Mouse (Mus musculus): ENCODE data around the gene Gtf3c5.

Gtf3c5 gene

DNA sequence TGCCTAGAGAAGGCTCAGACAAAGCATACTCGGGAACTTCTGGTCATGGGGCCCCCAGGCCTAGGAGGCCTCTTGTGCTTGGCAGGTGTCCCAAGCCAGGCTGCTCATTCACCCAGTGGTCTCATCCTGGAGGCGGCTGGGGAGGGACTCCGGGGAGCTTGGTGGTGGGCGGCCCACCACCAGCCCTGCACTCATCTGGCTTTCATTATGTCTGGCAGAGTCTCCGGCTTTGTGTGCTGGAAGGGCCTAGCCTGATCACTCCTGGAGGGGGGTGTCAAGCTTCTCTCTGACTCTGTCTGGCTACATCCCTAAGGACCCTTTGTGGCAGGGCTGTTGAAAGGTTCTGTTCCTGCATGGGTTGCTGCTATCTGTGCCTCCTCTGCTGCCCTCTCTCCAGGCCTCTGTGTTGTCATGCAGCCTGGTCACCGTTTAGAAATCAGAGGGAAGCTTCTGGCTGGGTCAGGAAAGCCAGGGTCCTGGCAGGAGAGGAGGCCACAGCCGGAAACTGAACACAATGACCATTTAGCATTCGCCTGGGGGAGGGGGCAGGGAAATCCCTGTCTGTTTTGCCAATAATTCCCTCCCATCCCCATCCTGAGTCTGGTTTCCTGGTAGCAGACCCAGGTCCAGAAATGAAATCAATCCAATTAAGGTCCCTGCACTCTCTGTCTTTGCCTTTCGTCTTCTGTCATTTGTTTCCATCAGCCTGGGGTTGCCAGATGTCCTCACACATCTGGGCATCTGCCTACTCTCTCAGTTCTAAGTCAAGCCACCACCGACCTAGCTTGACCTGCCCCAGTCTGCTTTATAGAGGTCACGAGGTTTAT lies 48.9 kb downstream of the Gtf3c5 start:
- no peak for DNase-seq (ENCODE audit: low spot score)

DNA sequence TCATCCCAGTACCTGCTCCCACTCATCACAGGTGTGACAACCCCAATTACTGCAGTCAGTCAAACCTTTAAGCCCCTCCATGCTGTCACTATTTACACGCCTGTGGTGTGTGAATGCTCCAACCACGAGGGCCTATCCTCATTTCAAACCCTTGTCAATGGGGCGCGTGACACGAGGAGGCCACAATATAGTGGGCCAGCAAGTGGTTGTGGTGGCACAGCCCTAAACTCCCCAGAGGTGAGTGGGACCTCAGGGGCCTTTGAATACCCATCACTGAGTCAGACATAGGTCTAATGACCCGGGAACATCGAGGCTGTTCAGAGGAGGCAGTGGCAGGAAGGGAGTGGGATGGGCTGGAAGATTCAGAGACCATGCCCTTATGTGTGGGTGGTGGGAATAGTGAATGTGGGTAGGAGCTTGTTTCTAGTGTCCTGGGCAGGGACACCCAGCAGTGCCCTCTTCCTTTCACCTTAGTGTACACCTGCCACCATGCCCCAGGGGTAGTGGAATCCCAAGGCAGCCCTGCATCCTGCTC lies 49.6 kb downstream of the Gtf3c5 start:
- no peak for DNase-seq (ENCODE audit: low spot score)

DNA sequence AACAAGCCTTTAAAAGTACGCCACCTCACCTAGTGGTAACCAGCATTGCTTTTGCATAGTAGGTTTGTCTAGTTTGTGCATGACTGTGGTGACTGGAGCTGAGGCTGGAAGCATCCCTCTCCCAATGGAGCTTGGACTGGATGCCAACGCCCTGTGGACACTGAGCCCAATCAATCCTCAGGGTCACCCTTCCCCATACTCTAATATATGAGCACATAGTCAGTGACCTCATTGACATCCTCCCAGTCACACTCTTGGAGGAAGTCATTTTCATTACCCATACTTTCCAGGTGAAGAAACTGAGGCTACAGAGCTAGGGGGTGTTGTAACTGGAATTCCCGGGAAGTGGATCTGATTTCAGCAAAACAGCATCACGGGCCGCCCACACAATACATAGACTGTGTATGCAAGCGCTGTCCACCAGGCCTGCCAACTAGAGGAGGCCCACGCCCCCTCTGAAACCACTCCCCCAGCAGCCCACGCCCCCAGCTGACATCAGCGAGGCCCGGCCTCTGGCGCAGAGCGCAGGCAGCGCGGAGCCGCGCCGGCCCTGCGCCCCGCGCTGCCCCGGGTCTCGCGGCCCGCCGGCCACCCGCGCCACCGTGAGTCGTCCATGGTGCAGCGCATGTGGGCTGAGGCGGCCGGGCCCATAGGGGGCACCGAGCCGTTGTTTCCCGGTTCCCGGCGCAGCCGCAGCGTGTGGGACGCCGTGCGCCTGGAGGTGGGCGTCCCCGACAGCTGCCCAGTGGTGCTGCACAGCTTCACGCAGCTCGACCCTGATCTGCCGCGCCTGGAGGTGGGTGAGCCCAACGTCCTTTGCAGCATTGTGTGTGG lies 50.4 kb downstream of the Gtf3c5 start:
- DNase-seq (ENCODE audit: low spot score), result peak; percentile 86

DNA sequence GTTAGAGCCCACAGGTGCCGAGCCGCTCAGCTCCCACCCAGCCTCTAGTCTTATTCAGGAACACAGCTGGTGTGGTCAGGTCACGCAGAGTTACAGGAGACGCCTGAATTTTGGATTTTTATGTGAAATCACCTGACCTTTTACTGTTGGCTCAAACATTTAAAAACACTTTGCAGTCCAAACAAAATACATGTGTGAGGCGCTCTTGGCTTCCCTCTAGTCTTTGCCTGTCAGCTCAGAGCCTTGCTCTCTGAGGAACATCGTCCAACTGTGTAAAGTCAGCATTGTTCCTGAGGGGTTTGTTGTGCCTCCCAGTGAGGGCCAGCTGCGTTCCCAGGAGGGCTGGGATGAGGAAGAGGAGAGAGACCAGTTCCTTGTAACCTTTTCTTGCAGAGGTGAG lies 53.2 kb downstream of the Gtf3c5 start:
- DNase-seq (ENCODE audit: low spot score), result no peak

DNA sequence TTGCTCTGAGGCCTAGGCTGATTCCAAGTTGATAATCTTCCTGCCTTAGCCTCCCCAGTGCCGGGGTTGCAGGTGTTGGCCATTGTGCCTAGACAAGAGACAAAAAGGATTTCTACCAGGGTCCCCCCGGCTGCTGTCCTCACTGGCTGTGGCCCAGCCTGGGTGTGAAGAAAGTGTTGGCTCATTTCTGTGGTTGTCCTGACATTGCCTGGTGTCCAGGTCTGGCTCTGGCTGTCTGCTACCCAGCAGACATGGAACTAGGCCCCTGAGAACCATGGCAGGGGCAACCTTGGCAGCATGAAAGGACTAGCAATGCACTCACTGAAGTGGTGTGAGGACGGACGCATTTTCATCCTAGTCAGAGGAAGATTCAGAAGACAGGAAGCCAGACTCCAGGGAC lies 53.7 kb downstream of the Gtf3c5 start:
- no peak for DNase-seq (ENCODE audit: low spot score)

DNA sequence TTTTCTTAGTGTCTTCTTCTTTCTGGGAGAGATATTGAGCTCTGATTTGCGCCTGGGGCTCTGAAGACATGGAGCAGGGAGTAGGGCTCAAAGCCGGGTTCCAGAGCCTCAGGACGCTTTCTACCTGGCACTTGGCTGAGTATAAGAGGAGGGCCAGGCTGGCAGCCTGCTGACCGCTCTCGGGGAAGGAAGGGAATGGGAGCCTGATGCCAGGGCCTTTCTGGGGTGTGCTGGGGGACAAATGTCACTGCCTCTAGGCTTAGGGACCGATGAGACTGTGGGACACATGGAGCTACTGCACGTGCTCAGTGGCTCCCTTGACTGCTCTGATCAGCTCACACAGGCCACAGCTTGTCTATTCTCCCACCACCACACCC lies 55.2 kb downstream of the Gtf3c5 start:
- DNase-seq (ENCODE audit: low spot score), result no peak

DNA sequence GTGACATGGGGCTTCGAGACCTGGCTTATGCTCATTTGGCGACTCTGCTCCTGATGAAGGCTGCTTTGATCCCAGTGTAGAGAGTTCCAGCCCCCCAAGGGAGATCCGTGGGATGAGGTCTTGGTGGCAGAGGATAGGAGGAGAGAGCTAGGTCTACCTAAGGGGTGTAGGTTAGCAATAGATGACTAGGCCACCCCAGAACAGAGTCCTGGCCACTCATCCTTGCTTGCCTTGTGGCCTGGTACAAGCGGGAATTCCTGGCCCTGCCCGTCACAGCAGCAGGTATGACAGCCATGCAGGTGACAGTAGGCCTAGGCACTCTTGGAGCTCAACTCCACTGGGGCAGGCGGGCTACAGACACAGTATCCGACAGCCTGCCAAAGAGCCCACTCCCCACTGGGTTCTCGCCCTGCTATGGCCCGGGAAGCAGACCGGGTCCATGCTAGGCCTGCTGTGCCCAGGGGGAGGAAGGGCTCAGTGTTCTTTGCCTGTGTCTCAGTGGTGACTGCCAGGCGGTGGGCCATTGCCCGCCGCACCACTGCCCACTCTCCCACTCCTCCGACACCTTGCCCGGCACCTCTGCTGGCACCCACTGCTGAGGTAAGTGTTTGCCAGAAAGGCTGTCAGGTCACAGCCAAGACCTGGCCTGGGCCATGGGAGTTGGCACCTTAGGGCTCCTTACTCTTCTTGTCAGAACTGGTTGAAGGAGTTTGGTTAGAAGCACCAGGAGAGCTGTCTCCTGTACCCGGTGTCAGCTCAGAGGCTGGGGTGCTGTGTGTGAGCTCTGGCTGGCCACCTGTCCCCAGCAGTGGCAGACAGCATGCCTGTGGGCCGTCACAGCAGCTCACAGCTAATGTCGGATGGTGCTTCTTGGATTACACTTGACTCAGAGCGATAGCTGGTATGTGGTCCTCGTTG lies 55.9 kb downstream of the Gtf3c5 start:
- DNase-seq (ENCODE audit: low spot score), result no peak

DNA sequence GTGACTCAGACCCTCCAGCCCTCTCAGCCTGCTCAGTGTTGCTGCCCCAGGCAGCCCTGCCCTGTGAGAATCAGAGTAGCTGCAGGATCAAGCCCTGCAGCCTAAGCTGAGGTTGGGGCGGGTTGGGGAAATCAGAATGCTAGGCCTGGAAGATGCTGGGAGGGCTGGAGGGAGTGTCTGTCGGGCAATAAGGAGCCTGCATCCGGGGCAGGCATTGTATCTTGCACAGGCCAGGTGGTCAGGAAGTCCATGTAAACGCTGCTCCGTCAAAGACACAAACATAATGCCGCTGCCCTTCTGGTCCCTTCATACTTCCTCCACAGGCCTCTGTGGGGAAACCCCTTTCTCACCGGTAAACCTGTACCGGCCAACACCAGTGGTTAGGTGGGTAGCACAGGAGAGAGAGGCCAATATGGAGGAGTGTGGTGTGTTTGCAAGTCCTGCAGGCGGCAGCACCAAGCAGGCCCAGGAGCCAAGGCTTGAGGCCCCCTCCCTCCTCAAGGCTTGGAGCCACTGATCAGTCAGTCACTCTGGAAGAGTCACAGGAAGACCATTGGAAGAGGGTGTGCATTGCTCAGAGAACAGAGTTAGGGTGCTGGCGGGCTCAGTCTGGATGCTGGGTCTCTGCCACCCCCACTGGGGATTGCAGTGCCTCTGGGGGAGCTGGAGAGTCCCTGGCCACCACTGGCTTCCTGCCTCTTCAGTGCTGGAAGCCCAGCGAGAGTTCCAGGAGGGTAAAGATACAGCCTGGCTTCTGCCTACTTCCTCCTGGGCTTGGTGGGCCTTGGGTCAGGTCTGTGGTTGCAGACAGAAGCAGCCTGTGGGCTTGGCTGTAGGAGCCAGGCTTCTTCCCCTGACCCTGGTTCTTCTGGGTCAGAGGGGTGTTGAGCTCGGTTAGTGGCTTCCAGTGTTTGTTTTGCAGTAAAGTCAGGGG lies 57.3 kb downstream of the Gtf3c5 start:
- no peak for DNase-seq (ENCODE audit: low spot score)

DNA sequence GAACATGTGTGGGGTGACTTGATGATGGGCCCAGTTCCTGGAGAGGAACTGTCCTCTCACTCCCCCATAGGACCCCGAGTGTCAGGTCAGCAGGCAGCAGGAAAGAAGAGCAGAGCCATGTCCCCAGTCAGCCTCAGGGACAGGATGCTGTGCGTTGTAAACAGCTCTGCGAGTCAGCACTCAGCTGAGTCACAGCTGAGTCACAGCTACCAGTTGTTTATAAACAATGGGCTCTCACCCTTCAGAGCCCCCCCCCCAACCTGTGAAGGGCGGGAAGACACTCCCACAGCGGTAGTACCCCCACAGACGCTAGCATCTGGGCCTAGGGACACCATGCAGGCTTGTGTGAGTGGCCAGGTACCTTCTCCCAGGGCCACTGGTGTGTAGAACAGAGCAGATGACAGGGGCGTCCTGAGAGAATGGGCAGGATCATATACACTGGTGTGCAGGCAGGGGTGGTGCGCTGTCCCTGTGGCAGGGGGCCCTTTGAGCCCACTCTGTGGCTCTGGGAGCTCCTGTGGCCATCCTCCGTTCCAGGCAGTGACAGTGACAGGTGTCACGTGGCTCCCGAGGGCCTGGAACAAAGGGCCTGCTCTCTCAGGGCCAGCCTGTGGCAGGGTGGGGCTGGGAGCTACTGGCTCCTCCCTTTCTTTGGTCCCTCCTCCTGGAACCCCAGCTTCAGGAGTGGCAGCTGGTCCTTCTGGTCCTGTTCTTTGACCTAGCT lies 58.2 kb downstream of the Gtf3c5 start:
- peak; percentile 31 for DNase-seq (ENCODE audit: low spot score)

DNA sequence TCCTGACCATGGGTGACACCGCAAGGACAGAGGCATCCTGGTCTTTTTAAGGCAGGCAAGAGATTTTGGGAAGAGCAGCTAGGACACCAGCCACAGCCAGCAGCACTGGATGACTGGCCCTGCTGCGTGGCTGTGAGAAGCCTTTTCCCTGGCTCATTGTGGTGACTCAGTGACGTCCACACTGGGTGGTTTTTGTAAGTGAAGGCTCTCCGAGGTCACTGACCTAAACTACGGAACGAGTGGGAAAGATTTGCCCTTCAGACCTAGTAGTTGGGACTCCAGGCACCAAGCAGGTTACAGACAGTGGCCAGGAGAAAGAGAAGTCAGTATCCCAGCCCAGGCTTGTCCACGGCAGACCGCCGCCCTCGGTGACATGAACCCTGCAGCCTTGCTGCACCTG lies 59.1 kb downstream of the Gtf3c5 start:
- no peak for DNase-seq (ENCODE audit: low spot score)

DNA sequence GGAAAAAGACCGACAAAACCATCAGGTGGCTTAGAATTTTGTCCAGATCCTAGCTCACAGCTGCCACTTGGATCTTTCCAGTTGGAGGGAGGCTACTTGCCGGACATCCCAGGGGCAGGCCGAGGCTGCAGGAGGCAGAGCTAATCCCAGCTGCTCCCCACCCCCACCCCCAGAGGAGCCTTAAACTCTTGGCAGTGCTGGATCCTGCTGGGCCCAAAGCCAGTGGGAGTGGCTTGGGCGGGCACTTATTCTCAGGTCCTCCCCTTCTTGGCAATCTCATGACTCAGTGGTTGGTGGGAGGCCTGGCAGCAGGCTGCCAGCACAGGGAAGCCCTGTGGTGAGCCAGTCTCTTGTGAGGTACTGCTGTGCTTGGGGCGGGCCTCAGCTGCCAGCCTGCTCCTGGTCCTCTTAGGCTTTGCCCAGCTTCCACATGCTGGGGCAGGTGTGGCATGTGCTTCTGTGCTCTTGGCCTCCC lies 59.9 kb downstream of the Gtf3c5 start:
- DNase-seq (ENCODE audit: low spot score), result peak; percentile 86

DNA sequence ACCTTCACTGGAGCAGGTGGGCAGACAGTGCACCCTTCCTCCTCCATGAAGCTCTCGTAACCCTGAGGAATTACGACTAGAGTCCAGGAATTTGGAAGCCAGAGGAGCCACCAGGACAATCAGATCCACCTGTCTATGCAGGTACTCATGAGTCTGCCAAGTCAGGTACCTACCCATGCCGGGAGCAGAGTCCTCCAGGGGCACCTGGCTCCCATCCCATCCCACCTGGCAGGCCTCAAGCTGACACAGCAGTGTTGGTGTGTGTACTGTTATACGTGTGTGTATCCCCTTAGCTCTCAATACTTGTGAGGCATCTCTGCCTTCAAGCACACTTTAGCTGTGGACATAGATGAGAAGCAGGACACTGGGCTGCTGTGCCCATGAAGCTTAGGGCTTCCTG lies 61.4 kb downstream of the Gtf3c5 start:
- DNase-seq (ENCODE audit: low spot score), result no peak

DNA sequence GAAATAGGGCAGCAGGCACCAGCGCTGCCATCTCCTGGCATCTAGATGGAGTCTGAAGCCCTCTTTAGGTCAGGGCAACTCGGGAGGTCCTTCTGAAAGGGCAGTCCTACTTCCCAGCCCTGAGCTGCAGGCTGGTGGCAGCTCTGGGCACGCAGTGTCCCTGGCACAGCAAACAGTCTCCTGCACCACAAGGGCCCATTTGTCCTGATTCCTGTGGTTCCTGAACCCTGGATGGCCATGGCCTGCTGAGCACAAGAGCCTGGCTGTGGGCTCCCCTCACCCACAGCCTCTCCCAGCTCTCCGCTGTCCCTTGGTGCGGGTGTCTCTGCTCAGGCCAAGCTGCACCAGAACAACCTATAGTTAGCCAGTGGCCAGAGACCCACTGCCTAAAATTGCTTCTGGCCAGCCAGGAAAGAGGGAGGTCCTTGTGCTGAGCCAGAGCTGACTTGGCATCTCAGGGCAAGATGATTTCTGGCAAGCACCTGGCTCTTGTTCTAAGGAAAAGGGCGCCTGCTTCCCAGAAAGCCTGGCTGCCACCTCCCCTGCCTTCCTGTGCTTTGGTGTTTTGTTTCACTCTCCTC lies 61.9 kb downstream of the Gtf3c5 start:
- DNase-seq (ENCODE audit: low spot score), result no peak

DNA sequence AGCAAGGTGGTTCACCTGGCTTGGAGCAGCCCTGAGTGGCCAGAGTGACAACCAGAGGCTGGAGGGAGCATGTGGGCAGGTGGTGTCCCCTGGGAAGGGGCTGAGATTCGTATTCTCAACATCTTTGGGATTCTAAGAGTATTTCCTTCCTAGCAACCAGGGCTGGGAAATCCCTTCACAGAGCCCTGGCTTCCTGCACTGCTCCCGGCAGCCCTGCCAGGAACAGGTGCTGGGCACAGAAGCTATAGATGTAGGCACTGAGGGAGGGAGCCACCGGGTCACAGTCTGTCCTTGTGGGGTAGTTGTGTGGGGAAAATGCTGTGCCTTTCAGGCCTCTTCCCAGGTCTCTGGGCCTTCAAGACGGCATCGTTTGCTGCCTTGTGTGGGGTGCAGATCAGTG lies 63.0 kb downstream of the Gtf3c5 start:
- DNase-seq (ENCODE audit: low spot score), result no peak

DNA sequence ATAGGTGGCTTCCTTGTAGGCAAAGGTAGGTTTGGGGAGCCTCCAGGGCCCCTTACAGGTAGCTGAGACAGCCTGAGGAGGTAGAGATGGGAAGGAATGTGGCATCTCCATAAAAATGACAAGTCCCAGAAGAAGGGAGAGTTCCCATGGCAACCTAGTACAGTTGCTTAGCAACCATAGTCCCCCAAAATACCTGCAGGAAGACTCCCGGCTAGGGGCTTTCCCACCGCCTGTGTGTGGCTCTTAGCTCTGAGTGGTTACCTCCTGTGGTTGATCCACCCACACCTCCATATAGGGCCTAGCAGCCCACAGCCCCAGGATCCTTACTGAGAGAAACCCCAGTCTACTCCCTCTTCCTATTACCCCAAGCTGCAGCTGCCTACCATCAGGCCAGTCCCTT lies 65.3 kb downstream of the Gtf3c5 start:
- DNase-seq (ENCODE audit: low spot score), result no peak

DNA sequence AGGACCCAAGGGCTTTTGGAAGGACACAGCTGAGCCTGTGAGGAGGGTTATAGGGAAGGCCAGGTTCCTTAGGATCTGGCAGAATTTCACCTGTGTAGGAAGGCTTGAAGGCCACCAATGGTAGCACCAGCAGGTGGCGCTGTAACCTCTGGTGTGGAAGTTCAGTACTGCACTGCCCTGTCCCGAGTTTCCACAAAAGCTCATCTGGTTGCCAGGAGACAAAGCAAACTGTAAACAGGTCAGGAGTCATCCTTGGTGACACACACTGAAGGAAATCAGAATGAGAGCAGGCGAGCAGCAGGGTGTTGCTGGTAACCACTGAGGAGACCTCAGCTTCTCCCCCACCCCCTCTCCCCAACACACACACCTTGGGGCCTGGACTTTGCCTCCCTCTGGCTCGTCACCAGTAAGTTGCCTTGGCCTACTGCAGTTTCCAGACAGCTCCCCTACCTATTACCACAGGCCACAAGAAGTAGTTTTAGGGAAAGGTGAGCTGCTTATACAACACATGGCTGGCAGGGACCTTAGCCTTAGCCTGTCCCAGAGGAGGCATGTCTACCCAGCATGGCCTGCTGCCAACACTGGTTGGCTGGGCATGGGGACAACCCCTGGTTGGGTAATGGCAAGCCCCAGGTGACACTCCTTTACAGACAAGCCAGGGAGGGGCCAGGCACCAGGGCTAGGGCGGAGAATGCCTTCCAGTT lies 66.2 kb downstream of the Gtf3c5 start:
- DNase-seq (ENCODE audit: low spot score), result peak; percentile 70
